Comparison of ENCODE assay signal across 7 mouse cellular contexts in genomic region chr2:158556225-158556624, GRCm38 (mm10). TPM values are rescaled to one million over a fixed set of nuclear protein-coding genes. Genes with fewer than 3 reads are reported as not detected.
DNase-seq lines count a peak whose midpoint lies in the region; ATAC-seq and TF ChIP-seq lines count a peak whose summit lies in the region.

No protein-coding gene starts in this region.

- H3K36me3 ChIP-seq in intestine, postnatal 0 days (ENCODE audit: control insufficient read depth, insufficient read depth): no peaks in the 10 kb centered on the region
- no peaks in the 10 kb centered on the region for H3K36me3 ChIP-seq in midbrain, embryonic 11.5 days (ENCODE audit: control insufficient read depth, insufficient read depth, low read length)

- ATAC-seq in intestine, postnatal 0 days: no peak
- peak; percentile 43 for ATAC-seq in midbrain, embryonic 11.5 days (ENCODE audit: low FRiP score)

- H3K9ac ChIP-seq in intestine, postnatal 0 days (ENCODE audit: low read depth, low read length): no peak overlapping the region
- peak overlapping the region; percentile 38 for H3K9ac ChIP-seq in midbrain, embryonic 11.5 days (ENCODE audit: low read length)

- H3K4me1 ChIP-seq in intestine, postnatal 0 days (replicated peaks; ENCODE audit: control insufficient read depth, insufficient read depth, low read length): 0 out of 2 replicates have a peak, but pooled peaks cover 5% of the 10 kb centered on the region
- H3K4me1 ChIP-seq in midbrain, embryonic 11.5 days (ENCODE audit: control insufficient read depth, insufficient read depth, low read length): peaks cover 13% of the 10 kb centered on the region

- intact Hi-C loops in gastrocnemius, postnatal 36 days (cut with DNase I): no loop called here
- intact Hi-C loops in left cerebral cortex, postnatal 4 days (cut with DNase I): no loop called here

- H3K27me3 ChIP-seq in intestine, postnatal 0 days (replicated peaks; ENCODE audit: control insufficient read depth, insufficient read depth, low read length): peaks cover 23% of the 10 kb centered on the region
- H3K27me3 ChIP-seq in midbrain, embryonic 11.5 days (ENCODE audit: control insufficient read depth, insufficient read depth, low read length): peaks cover 27% of the 10 kb centered on the region

- TF ChIP-seq CTCF in intestine, postnatal 0 days (IDR thresholded peaks at IDR 0.05; ENCODE audit: low read depth): peak; percentile 83

- H3K9me3 ChIP-seq in intestine, postnatal 0 days (ENCODE audit: control insufficient read depth): no peaks in the 10 kb centered on the region
- H3K9me3 ChIP-seq in midbrain, embryonic 11.5 days (ENCODE audit: control insufficient read depth, low read length): no peaks in the 10 kb centered on the region

- peak overlapping the region; percentile 51 for H3K4me2 ChIP-seq in intestine, postnatal 0 days (replicated peaks; ENCODE audit: low read depth)
- H3K4me2 ChIP-seq in midbrain, embryonic 11.5 days: peak overlapping the region; percentile 50

- peak overlapping the region; percentile 23; the same call in 1 of the 2 replicates for H3K4me3 ChIP-seq in intestine, postnatal 0 days (ENCODE audit: low read depth, low read length)
- H3K4me3 ChIP-seq in midbrain, embryonic 11.5 days (ENCODE audit: low read depth, low read length): peak overlapping the region; percentile 21

- 3% methylated on average over 20 of the region's 20 CpGs for whole genome bisulfite sequencing in intestine, postnatal 0 days
- WGBS in midbrain, embryonic 11.5 days: 0% methylated on average over 20 of the region's 20 CpGs

- H3K27ac ChIP-seq in intestine, postnatal 0 days (ENCODE audit: low read depth, low read length): no peak overlapping the region
- H3K27ac ChIP-seq in midbrain, embryonic 11.5 days (ENCODE audit: low read depth, low read length): no peak overlapping the region

- peak; percentile 21 for DNase-seq in adrenal gland, adult 8-10 months
- DNase-seq in embryo, embryonic 10.5 days (ENCODE audit: low spot score): peak; percentile 85
- peak; percentile 31 to 62 for DNase-seq in gastrocnemius, postnatal 36 days
- DNase-seq in left cerebral cortex, postnatal 4 days: peak; percentile 79
- peak; percentile 98 for DNase-seq in midbrain, embryonic 11.5 days (ENCODE audit: low spot score, missing footprints)
- DNase-seq in spleen, adult 12 weeks (ENCODE audit: low spot score): peak; percentile 35

RNA-seq across cellular contexts. Expression of gene Arhgap40, which starts 43.6 kb away (rescaled TPM):
- total RNA-seq in adrenal gland, adult 8-10 months (2022): not detected
- total RNA-seq in gastrocnemius, postnatal 36 days (2021): not detected
- not detected in 2 replicates for polyA plus RNA-seq in intestine, postnatal 0 days (2015; fragmentation: Nextera tagmentation; extraction: Ambion mirVana)
- under 1 TPM in 1 of 2 experiments, not detected in 1; 0.56 TPM for total RNA-seq in left cerebral cortex, postnatal 4 days (2021)
- 0.30 and 0.40 TPM in 2 replicates for polyA plus RNA-seq in midbrain, embryonic 11.5 days (2014; fragmentation: Nextera tagmentation; extraction: Ambion mirVana)

RNA-seq across cellular contexts. Expression of gene Adig, which starts 53.8 kb away (rescaled TPM):
- total RNA-seq in adrenal gland, adult 8-10 months (2022): 10 to 100 TPM in 3 of 4 experiments, 1 to 10 TPM in 1; 6.9 to 56.3 (median 40.8) TPM
- 1 to 10 TPM; 2.7 to 3.4 TPM for total RNA-seq in gastrocnemius, postnatal 36 days (2021)
- not detected in 2 replicates for polyA plus RNA-seq in intestine, postnatal 0 days (2015; fragmentation: Nextera tagmentation; extraction: Ambion mirVana)
- not detected for total RNA-seq in left cerebral cortex, postnatal 4 days (2021)
- not detected in 2 replicates for polyA plus RNA-seq in midbrain, embryonic 11.5 days (2014; fragmentation: Nextera tagmentation; extraction: Ambion mirVana)

RNA-seq across cellular contexts. Expression of gene Slc32a1, which starts 54.3 kb away (rescaled TPM):
- under 1 TPM in 2 of 4 experiments, not detected in 2; 0.11 to 0.17 TPM for total RNA-seq in adrenal gland, adult 8-10 months (2022)
- total RNA-seq in gastrocnemius, postnatal 36 days (2021): not detected
- polyA plus RNA-seq in intestine, postnatal 0 days (2015; fragmentation: Nextera tagmentation; extraction: Ambion mirVana): not detected in 2 replicates
- 10 to 100 TPM; 41.8 to 59.9 TPM for total RNA-seq in left cerebral cortex, postnatal 4 days (2021)
- polyA plus RNA-seq in midbrain, embryonic 11.5 days (2014; fragmentation: Nextera tagmentation; extraction: Ambion mirVana): 1.9 and 2.3 TPM in 2 replicates

Comparison
In these comparisons a context has a peak if more than half of its experiments do, and no peak if none do; other contexts are left out.
1. DNase-seq: peak in every context shown above with its lines; median percentile 98 in midbrain, embryonic 11.5 days; 85 in embryo, embryonic 10.5 days; 79 in left cerebral cortex, postnatal 4 days; 46 in gastrocnemius, postnatal 36 days; 35 in spleen, adult 12 weeks; 21 in adrenal gland, adult 8-10 months.
2. RNA of gene Slc32a1, which starts 54.3 kb away (total RNA-seq): 41.8 to 59.9 TPM in left cerebral cortex, postnatal 4 days; 0.11 to 0.17 TPM in adrenal gland, adult 8-10 months and not detected in gastrocnemius, postnatal 36 days; every median in the first group is over 10 times any median in the second.